Mouse (Mus musculus) frontal cortex, postnatal 10 days (tissue): ENCODE measurements around the gene Inpp4a.
A peak's percentile ranks its signal among the peaks of the same experiment; 100 is the strongest.

Experiments
- DNase-seq, 2 experiments: peaks; one replicate each; pipeline ENCODE4 v3.0.0; 2022; ENCODE audit warnings: low spot score in 2 of 2, mixed read lengths in 1 of 2

The Inpp4a gene

GRCm38 (mm10) chr1:37356305-37356704 lies 56.6 kb downstream of the Inpp4a start:
- DNase-seq, result no peak

DNA sequence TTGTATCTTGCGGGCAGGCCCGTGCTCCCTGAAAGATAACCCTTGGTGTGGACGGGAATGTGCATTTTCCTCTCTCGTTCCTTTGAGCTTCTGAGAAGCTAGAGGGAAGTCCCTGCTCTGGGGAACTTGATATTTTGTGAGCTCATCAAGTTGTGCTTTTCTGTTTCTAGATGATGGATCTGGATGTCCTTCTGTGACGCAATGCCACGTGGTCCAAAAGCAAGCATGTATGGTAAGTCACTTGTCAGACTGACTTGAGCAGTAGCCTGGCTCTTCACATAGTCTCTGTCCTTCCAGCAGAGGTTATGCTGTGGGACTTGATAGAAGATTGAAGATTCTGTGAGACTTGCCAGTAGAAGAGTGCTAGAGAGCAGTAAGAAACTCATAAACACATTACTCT lies 57.5 kb downstream of the Inpp4a start:
- DNase-seq, result no peak

- DNase-seq, result no peak
Observed at GRCm38 (mm10) chr1:37358621-37359020, 59.0 kb downstream of the Inpp4a start.

DNA sequence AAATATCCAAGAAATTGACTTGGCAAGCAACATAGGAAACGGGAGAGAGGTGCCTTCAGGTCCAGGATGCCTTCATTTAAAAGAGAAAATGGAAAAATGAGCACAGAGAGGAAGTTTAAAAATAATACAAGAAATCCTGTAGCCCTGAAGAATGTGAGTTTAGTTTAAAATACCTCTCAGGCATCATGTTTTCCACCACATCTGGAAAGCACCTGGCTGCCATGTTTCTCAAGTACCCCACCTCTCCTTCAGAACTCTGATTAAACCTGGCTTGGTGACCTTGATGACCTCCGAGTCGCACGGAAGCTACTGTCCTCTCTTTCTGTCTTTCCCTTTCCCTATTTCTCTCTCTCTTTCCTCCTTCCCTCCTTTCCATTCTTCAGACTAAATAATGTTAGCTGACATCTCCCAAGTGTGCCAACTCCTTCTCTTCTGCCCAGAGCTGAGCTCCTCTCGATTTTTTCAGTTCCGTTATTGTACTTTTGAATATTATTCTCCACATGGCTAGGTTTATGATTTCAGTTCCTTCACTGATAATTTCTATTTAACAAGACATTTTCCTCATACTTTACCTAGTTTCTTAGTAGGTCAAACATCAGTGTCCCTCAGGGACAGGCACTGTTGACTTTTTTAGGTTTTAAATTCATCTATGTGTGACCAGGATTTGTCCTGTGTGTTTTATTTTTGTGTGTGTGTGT lies 59.9 kb downstream of the Inpp4a start:
- DNase-seq, result no peak

DNA sequence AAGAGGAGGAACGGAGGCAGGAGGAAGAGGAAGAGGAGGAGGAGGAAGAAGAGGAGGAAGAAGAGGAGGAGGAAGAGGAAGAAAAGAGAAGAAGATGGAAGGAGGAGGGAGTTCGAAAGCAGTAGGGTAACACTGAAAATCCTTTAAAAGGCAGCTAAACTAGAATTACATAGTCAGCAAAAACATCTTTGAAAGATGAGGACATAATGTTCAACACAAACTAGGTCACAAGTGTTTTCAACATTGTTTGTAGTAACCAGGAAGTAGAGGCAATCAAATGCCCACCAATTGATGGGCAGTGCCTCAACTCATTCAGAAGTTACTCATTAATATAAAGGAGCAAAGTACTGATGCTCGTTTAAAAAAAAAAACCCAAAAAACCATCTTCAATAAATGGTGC lies 61.1 kb downstream of the Inpp4a start:
- DNase-seq, result no peak

GRCm38 (mm10) chr1:37362721-37363120 lies 63.1 kb downstream of the Inpp4a start:
- DNase-seq, result no peak

DNA sequence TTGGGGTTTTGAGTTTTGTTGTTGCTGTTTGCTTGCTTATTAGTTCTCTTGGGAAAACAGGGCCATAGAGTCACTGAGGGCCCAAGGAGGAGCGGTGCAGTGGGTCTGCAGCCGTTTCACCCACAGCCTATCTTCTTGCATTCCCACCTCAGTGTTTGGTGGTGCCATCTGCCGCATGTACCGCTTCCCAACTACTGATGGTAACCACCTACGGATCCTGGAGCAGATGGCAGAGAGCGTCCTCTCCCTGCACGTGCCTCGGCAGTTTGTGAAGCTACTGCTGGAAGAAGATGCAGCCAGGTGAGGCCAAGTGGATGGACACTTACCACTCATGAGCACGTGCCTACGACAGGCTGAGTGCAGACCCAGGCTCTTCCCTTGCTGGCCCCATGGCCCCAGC lies 68.5 kb downstream of the Inpp4a start:
- no peak for DNase-seq

- DNase-seq, result no peak
Observed at GRCm38 (mm10) chr1:37368768-37369385, 69.2 kb downstream of the Inpp4a start.

DNA sequence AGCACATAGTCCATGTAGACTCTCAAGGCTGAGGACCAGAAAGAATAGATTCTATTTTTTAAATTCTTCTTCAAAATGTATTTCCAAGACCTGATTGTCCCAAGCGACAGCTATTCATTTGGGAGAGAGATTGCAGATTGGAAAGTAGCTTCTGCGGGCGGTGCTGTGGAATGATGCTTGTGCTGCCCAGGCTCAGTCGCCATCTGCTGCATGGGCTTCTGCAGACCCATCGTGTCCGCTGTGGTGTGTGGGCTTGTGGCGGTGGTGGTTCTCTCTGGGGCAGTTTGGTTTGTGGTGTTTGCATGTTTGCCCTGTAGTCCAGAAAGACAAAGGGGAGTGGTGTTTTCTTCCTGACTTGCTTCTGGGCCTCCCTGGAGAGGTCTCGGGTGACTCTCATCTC lies 76.5 kb downstream of the Inpp4a start:
- DNase-seq, result no peak

GRCm38 (mm10) chr1:37376751-37377150 lies 77.1 kb downstream of the Inpp4a start:
- no peak for DNase-seq

DNA sequence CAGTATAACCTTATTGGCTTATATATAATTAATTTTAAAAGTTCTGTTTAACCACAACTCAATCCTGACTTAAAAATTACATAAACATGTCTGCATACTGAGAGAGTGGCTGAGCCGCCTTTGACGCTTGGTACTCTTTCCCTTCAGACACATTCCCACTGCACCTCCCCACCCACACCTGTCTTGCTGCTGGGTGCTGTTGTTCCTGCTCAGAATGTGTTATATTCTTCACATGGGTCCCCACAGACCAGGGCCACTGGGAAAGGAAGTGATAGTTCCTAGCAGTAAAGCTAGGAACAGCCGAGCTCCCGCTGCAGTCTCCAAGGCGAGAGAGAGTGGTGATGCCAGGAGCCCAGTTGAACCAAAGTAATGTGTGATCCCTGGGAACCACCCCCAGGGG lies 78.4 kb downstream of the Inpp4a start:
- no peak for DNase-seq

DNA sequence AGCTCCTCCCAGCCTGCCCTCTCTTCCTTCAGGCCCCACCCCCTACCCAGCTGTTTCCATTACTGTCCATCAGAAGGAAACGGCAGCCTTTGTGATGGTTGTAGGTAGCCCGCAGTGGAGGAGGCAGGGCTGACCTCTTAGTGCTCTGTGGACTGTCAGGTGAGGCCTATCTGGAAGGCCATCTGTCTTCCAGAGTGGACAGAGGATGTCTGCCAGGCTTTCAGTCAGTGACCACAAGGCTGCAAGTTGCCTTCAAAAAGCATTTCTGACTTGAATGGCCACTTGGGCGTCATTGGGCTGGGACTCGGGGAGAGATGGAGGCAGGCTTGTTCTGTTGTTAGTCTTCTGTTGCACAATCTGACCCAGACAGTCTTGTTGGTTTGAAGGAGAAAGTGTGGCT lies 79.9 kb downstream of the Inpp4a start:
- DNase-seq, result no peak

DNA sequence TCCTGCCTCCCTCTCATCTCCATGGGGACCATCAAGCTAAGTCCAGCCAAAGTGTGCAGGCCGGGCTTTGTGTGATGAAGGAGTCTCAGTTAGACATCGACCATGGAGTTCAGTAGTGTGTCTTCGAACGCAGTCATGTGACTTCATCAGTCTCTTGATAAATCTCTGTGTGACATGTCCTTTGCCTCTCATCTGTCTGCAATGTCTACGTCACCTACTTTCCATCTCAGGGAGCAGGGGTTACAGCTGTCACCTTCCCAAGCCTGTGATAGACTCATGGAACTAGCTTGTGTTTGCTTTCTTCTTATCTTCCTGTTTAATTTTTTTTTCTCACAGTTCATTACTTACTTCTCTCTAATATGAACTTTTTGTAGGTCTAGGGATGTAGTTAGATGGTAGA lies 81.2 kb downstream of the Inpp4a start:
- no peak for DNase-seq

- DNase-seq, result no peak
Observed at GRCm38 (mm10) chr1:37384304-37384703, 84.6 kb downstream of the Inpp4a start.

- DNase-seq, result no peak
Observed at GRCm38 (mm10) chr1:37386448-37386971, 86.8 kb downstream of the Inpp4a start.

- peak; percentile 28 to 62 for DNase-seq
Observed at GRCm38 (mm10) chr1:37393174-37393573, 93.5 kb downstream of the Inpp4a start.

- DNase-seq, result no peak
Observed at GRCm38 (mm10) chr1:37396481-37396880, 96.8 kb downstream of the Inpp4a start.

GRCm38 (mm10) chr1:37398961-37399360 lies 99.3 kb downstream of the Inpp4a start:
- DNase-seq, result no peak

DNA sequence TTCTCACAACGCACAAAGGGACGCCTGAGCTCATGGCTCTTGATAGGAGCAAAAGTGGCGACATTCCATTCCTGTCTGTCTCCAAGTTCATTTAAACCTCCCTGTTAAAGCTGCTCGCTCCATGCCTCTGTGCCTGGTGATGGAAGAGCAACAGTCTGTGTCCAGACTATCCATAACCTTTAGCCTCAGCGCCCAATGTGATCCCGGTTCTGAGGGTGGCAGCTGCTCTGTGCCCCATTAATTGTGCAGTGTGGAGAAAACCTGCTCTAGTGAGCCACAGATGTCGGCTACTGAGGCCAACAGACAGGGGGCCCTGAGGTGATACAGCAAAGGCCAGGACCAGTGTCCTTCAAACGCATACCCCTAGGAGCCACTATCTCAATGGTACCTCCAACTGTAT lies 100.1 kb downstream of the Inpp4a start:
- DNase-seq, result no peak

- DNase-seq, result peak in 1 of 2 experiments; percentile 49
Observed at GRCm38 (mm10) chr1:37401687-37402086, 102.0 kb downstream of the Inpp4a start.

DNA sequence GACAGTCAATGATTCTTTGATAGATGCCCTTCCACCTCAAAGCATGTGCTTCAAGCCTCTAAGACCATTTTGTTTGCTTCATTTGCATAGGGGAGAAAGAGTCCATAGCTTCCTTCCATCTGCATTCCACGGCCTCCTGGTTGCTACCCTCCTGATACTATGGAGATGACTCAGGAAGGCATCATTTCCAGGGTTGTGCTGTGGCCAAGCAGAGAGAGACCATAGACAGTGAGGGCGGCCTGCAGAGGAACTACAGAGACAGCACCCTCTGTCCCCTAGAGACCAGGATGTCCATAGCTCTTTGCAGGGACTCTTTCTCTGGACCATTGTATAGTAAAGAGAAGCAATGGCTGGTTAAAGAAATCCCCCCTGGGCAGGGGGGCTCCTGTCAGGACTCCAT lies 105.5 kb downstream of the Inpp4a start:
- no peak for DNase-seq

DNA sequence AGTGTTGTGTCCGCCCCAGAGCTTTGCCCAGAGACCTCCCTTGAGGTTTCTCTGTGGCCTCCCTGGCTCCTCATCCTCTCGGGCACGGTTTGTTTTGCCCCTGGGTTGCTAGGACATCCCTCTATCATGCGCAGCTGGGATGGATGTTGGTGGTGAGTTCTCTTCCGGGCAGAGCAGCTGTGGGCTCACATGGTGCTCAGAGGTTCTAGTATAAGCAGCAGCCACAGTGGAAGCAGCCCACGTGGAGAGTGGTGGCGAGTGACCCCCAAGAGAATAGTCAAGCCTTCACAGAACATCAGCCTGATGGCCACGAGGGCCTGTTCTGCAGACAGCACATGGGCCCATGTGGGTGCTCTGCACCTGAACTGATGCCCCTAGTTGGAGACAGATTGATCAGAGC lies 107.6 kb downstream of the Inpp4a start:
- no peak for DNase-seq

GRCm38 (mm10) chr1:37408059-37408458 lies 108.4 kb downstream of the Inpp4a start:
- no peak for DNase-seq
